Mouse (Mus musculus): ENCODE measurements around the gene Vcan. TPM values are rescaled to one million over a fixed set of nuclear protein-coding genes. Genes with fewer than 3 reads are reported as not detected.

Gene Vcan
- polyA plus RNA-seq, 1 experiment from 2014 or later, result 115 TPM

DNA sequence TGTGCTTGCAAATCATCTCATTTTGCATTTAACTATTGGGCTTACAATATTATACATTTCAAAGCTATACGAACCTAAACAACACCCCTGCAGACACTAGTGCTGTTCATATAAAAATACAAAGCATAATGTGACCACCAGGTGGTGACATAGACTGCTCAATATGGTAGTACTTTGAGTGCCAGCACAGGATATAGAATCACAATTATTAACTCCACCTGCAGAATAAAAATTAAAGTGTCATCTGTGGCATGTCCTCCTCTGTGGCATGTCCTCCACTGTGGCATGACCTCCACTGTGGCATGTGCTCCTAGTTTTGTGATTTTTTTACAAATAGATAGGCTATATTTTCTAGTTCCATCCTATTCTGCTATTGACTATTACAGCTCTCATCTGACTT is 74.2 kb downstream of the Vcan start:
- H3K9ac ChIP-seq (ENCODE audit: low read depth, low read length), result no peak overlapping the region

DNA sequence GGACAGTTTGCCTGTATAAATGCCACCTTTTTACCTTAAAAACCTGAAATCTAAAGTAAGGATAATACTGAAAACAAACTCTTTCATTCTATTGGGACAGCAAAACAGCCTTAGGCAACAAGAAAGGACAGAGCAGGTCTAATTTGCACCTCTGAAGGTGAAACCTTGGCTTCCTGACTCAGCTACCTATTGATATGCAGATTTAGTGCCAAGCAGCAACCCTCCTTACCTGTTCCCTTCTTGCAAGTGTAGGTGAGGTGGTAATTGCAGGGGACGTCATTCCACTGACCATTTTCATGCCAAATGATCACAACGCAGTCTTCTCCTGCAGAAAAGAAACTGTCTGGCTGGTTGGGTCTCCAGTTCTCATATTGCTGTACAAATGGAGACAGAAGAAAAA is 80.6 kb downstream of the Vcan start:
- Histone ChIP-seq H3K27ac (replicated peaks; ENCODE audit: low read depth, low read length) (no peak overlapping the region), H3K4me2 (ENCODE audit: low read depth, low read length) (no peak overlapping the region), H3K4me1 (ENCODE audit: control insufficient read depth, insufficient read depth, low read length) (no peaks in the 10 kb centered on the region), H3K4me3 (ENCODE audit: low read depth, low read length) (no peak overlapping the region), H3K36me3 (ENCODE audit: control insufficient read depth, insufficient read depth, low read length) (peaks cover 64% of the 10 kb centered on the region), H3K27me3 (replicated peaks; ENCODE audit: control insufficient read depth, insufficient read depth, low read length) (no peaks in the 10 kb centered on the region), H3K9ac (ENCODE audit: low read depth, low read length) (no peak overlapping the region), H3K9me3 (ENCODE audit: control insufficient read depth, low read length) (no peaks in the 10 kb centered on the region)
- no peak for DNase-seq (ENCODE audit: low spot score)
- no peak for ATAC-seq (ENCODE audit: low read depth)
- WGBS, result 74% methylated on average over 2 of the region's 2 CpGs

More for the DNA sequence above, 74.2 kb downstream of the Vcan start:
- DNase-seq (ENCODE audit: low spot score) (peak; percentile 71), ATAC-seq (ENCODE audit: low read depth) (no peak)
- 73% methylated on average over 1 of the region's 1 CpGs for WGBS
- H3K4me1 ChIP-seq (ENCODE audit: control insufficient read depth, insufficient read depth, low read length), result peaks cover 7% of the 10 kb centered on the region
- H3K27ac ChIP-seq (replicated peaks; ENCODE audit: low read depth, low read length), result no peak overlapping the region
- peaks cover 62% of the 10 kb centered on the region for H3K36me3 ChIP-seq (ENCODE audit: control insufficient read depth, insufficient read depth, low read length)
- no peaks in the 10 kb centered on the region for H3K9me3 ChIP-seq (ENCODE audit: control insufficient read depth, low read length)
- H3K27me3 ChIP-seq (replicated peaks; ENCODE audit: control insufficient read depth, insufficient read depth, low read length), result no peaks in the 10 kb centered on the region
- no peak overlapping the region for H3K4me2 ChIP-seq (ENCODE audit: low read depth, low read length)
- H3K4me3 ChIP-seq (ENCODE audit: low read depth, low read length), result no peak overlapping the region

DNA sequence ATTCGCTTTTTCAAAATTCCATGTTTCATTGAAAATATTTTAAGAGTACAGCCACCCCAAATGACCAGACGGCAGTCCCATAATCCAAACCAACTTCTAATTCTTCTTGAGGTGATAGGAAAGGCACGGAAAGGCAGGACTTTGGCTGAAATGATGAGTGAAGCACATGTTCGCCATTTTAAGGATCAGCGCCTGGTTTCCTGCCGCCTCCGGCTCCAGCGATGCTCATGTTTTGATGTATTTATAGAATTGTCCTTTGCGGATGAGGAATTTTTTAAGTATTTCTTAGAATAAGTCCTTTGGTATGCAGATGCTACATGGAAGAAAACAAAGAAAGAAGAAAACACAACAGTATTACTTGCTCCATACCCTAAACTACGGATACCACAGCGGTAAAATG is 85.3 kb downstream of the Vcan start:
- Histone ChIP-seq H3K4me3 (ENCODE audit: low read depth, low read length) (no peak overlapping the region), H3K4me2 (ENCODE audit: low read depth, low read length) (no peak overlapping the region), H3K9ac (ENCODE audit: low read depth, low read length) (no peak overlapping the region), H3K27me3 (replicated peaks; ENCODE audit: control insufficient read depth, insufficient read depth, low read length) (no peaks in the 10 kb centered on the region), H3K36me3 (ENCODE audit: control insufficient read depth, insufficient read depth, low read length) (peaks cover 52% of the 10 kb centered on the region), H3K9me3 (ENCODE audit: control insufficient read depth, low read length) (no peaks in the 10 kb centered on the region), H3K4me1 (ENCODE audit: control insufficient read depth, insufficient read depth, low read length) (no peaks in the 10 kb centered on the region), H3K27ac (replicated peaks; ENCODE audit: low read depth, low read length) (no peak overlapping the region)
- 93% methylated on average over 11 of the region's 11 CpGs for WGBS
- ATAC-seq (ENCODE audit: low read depth), result no peak
- no peak for DNase-seq (ENCODE audit: low spot score)

GRCm38 (mm10) chr13:89653279-89653678 is 89.0 kb downstream of the Vcan start:
- no peak for ATAC-seq (ENCODE audit: low read depth)
- 88% methylated on average over 2 of the region's 2 CpGs for WGBS
- H3K4me2 ChIP-seq (ENCODE audit: low read depth, low read length), result no peak overlapping the region
- H3K4me3 ChIP-seq (ENCODE audit: low read depth, low read length), result no peak overlapping the region
- H3K27me3 ChIP-seq (replicated peaks; ENCODE audit: control insufficient read depth, insufficient read depth, low read length), result no peaks in the 10 kb centered on the region
- peaks cover 29% of the 10 kb centered on the region for H3K36me3 ChIP-seq (ENCODE audit: control insufficient read depth, insufficient read depth, low read length)
- no peaks in the 10 kb centered on the region for H3K9me3 ChIP-seq (ENCODE audit: control insufficient read depth, low read length)
- H3K9ac ChIP-seq (ENCODE audit: low read depth, low read length), result no peak overlapping the region
- H3K27ac ChIP-seq (replicated peaks; ENCODE audit: low read depth, low read length), result no peak overlapping the region
- no peak for DNase-seq (ENCODE audit: low spot score)
- no peaks in the 10 kb centered on the region for H3K4me1 ChIP-seq (ENCODE audit: control insufficient read depth, insufficient read depth, low read length)

- H3K27ac ChIP-seq (replicated peaks; ENCODE audit: low read depth, low read length), result no peak overlapping the region
- ATAC-seq (ENCODE audit: low read depth), result no peak
These were observed 89.5 kb downstream of the Vcan start for GRCm38 (mm10) chr13:89652773-89653172.

DNA sequence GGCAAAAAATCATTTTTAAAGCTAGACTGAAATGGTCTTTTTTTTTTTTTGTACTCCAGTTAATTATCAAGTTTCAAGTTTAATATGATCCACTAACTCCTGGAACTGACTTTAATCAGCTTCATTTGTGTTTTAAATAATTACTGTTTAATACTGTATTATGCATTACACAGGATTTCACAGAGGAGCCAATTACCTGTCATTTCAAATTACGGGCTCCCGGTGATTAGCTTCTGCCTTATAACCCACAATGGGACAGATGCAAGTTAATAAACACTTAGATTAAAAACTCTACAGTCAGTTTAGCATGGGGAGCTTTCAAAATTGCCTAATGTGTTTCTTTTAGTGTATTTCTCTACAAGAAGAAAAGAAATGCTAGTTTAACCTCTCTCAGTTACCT is 96.7 kb downstream of the Vcan start:
- no peak overlapping the region for H3K4me2 ChIP-seq (ENCODE audit: low read depth, low read length)
- DNase-seq (ENCODE audit: low spot score) (no peak), ATAC-seq (ENCODE audit: low read depth) (no peak)
- no peaks in the 10 kb centered on the region for H3K9me3 ChIP-seq (ENCODE audit: control insufficient read depth, low read length)
- H3K9ac ChIP-seq (ENCODE audit: low read depth, low read length), result no peak overlapping the region
- no peak overlapping the region for H3K27ac ChIP-seq (replicated peaks; ENCODE audit: low read depth, low read length)
- no peak overlapping the region for H3K4me3 ChIP-seq (ENCODE audit: low read depth, low read length)
- H3K27me3 ChIP-seq (replicated peaks; ENCODE audit: control insufficient read depth, insufficient read depth, low read length), result no peaks in the 10 kb centered on the region
- no peaks in the 10 kb centered on the region for H3K36me3 ChIP-seq (ENCODE audit: control insufficient read depth, insufficient read depth, low read length)
- H3K4me1 ChIP-seq (ENCODE audit: control insufficient read depth, insufficient read depth, low read length), result no peaks in the 10 kb centered on the region
- WGBS, result 76% methylated on average over 2 of the region's 2 CpGs

More at GRCm38 (mm10) chr13:89652773-89653172, 89.5 kb downstream of the Vcan start:
- Histone ChIP-seq H3K4me1 (ENCODE audit: control insufficient read depth, insufficient read depth, low read length) (no peaks in the 10 kb centered on the region), H3K9me3 (ENCODE audit: control insufficient read depth, low read length) (no peaks in the 10 kb centered on the region), H3K4me3 (ENCODE audit: low read depth, low read length) (no peak overlapping the region), H3K9ac (ENCODE audit: low read depth, low read length) (no peak overlapping the region), H3K4me2 (ENCODE audit: low read depth, low read length) (no peak overlapping the region), H3K27me3 (replicated peaks; ENCODE audit: control insufficient read depth, insufficient read depth, low read length) (no peaks in the 10 kb centered on the region), H3K36me3 (ENCODE audit: control insufficient read depth, insufficient read depth, low read length) (peaks cover 27% of the 10 kb centered on the region)
- no peak for DNase-seq (ENCODE audit: low spot score)
- 44% methylated on average over 1 of the region's 1 CpGs for WGBS

GRCm38 (mm10) chr13:89637012-89637411 is 105.3 kb downstream of the Vcan start:
- 76% methylated on average over 3 of the region's 3 CpGs for WGBS
- Histone ChIP-seq H3K4me3 (ENCODE audit: low read depth, low read length) (no peak overlapping the region), H3K36me3 (ENCODE audit: control insufficient read depth, insufficient read depth, low read length) (no peaks in the 10 kb centered on the region), H3K27ac (replicated peaks; ENCODE audit: low read depth, low read length) (no peak overlapping the region), H3K4me2 (ENCODE audit: low read depth, low read length) (no peak overlapping the region), H3K9me3 (ENCODE audit: control insufficient read depth, low read length) (no peaks in the 10 kb centered on the region), H3K27me3 (replicated peaks; ENCODE audit: control insufficient read depth, insufficient read depth, low read length) (no peaks in the 10 kb centered on the region), H3K9ac (ENCODE audit: low read depth, low read length) (no peak overlapping the region), H3K4me1 (ENCODE audit: control insufficient read depth, insufficient read depth, low read length) (no peaks in the 10 kb centered on the region)
- DNase-seq (ENCODE audit: low spot score) (no peak), ATAC-seq (ENCODE audit: low read depth) (no peak)

DNA sequence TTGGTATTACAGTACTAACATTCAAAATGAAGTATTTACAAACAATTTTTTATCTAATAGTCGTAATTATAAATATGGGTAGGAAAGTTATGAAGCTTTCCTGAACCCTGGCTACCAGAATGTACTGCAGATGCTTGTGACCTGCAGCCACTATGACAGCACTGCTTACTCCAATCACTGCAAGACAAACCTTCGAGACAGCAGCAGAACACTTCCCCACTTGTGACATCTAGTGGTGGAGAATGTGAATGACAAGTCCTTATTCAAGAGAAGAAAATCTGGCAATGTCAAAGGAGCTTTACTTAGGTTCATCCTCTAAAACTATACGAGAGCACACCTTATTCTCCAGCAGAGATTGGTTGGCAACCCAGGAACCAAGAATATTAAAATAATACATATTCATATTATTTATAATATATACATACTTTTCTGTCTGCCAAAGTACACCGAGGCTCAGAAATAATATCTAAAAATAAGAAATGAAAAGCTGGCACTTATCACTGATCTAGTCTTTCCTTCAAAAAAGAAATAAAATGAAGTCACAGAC is 108.1 kb downstream of the Vcan start:
- Histone ChIP-seq H3K27ac (replicated peaks; ENCODE audit: low read depth, low read length) (no peak overlapping the region), H3K4me3 (ENCODE audit: low read depth, low read length) (no peak overlapping the region), H3K4me1 (ENCODE audit: control insufficient read depth, insufficient read depth, low read length) (no peaks in the 10 kb centered on the region), H3K4me2 (ENCODE audit: low read depth, low read length) (no peak overlapping the region), H3K9ac (ENCODE audit: low read depth, low read length) (no peak overlapping the region), H3K27me3 (replicated peaks; ENCODE audit: control insufficient read depth, insufficient read depth, low read length) (no peaks in the 10 kb centered on the region), H3K36me3 (ENCODE audit: control insufficient read depth, insufficient read depth, low read length) (no peaks in the 10 kb centered on the region), H3K9me3 (ENCODE audit: control insufficient read depth, low read length) (no peaks in the 10 kb centered on the region)
- DNase-seq (ENCODE audit: low spot score) (peak; percentile 59), ATAC-seq (ENCODE audit: low read depth) (no peak)
- WGBS, result 31% methylated on average over 4 of the region's 4 CpGs

DNA sequence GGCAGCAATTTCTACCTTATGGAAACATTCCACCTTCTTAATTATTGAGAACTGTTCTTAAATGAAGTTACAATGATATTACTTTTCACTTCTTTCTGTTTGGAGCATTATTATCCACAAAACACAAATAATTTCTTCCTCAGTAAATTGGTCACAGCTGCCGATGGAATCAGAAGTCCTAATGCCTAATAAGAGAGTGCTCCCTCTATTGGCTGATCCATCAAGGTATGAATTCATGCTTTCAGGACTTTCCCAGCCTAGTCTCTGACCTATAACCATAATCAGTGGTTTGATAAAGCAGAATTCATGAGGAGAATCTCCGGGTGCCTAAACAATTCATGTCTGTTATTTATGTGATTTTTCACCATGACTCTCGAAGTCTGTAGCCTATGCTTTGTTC is 123.2 kb downstream of the Vcan start:
- H3K4me2 ChIP-seq (ENCODE audit: low read depth, low read length), result no peak overlapping the region
- no peaks in the 10 kb centered on the region for H3K9me3 ChIP-seq (ENCODE audit: control insufficient read depth, low read length)
- ATAC-seq (ENCODE audit: low read depth), result no peak
- no peaks in the 10 kb centered on the region for H3K36me3 ChIP-seq (ENCODE audit: control insufficient read depth, insufficient read depth, low read length)
- no peak overlapping the region for H3K4me3 ChIP-seq (ENCODE audit: low read depth, low read length)
- WGBS, result 77% methylated on average over 3 of the region's 3 CpGs
- no peaks in the 10 kb centered on the region for H3K4me1 ChIP-seq (ENCODE audit: control insufficient read depth, insufficient read depth, low read length)
- H3K27ac ChIP-seq (replicated peaks; ENCODE audit: low read depth, low read length), result no peak overlapping the region
- H3K27me3 ChIP-seq (replicated peaks; ENCODE audit: control insufficient read depth, insufficient read depth, low read length), result no peaks in the 10 kb centered on the region
- DNase-seq (ENCODE audit: low spot score), result no peak
- H3K9ac ChIP-seq (ENCODE audit: low read depth, low read length), result no peak overlapping the region

Measured in embryonic facial prominence, embryonic 14.5 days (tissue).